Mouse (Mus musculus): ENCODE measurements around the gene Neb. TPM values are rescaled to one million over a fixed set of nuclear protein-coding genes. Genes with fewer than 3 reads are reported as not detected.

The Neb gene
- 3.8 TPM for total RNA-seq (2023)

GRCm38 (mm10) chr2:52378448-52378804, at the start of gene Neb:
TSS of gene Neb (minus strand) at chr2:52378474.

GRCm38 (mm10) chr2:52424747-52425522, 46.7 kb upstream of the Neb start, which contains the start of gene Arl5a:
TSS of gene Arl5a (minus strand) at chr2:52424901.

Other genes with a start within 250 kb of the Neb start
- 35.7 TPM for gene Arl5a, start 46.4 kb upstream of the Neb start, total RNA-seq (2023)

All from CD4-positive naive resting alpha-beta T cell, adult 57 days (primary cell).